Mouse (Mus musculus) small intestine, adult 2 months (tissue): ENCODE data around the gene Izumo1r. TPM values are rescaled to one million over a fixed set of nuclear protein-coding genes. Genes with fewer than 3 reads are reported as not detected.

Experiments
- H3K27ac ChIP-seq: fragments of 200-500 bp; 2 replicates; pipeline ENCODE4 v1.5.1; 2012; ENCODE audit warnings: low read depth, low read length, control low read depth, inconsistent platforms; ENCODE audit not compliant: insufficient read depth
- H3K27me3 ChIP-seq: fragments of 200-500 bp; 2 replicates; pipeline ENCODE4 v1.6.1; 2012; ENCODE audit warnings: mild to moderate bottlenecking, moderate library complexity, low read length, inconsistent platforms; ENCODE audit not compliant: control insufficient read depth, insufficient read depth
- H3K36me3 ChIP-seq: fragments of 200-500 bp; 2 replicates; pipeline ENCODE4 v1.6.1; 2012; ENCODE audit warnings: mild to moderate bottlenecking, low read length, control low read depth, inconsistent platforms; ENCODE audit not compliant: control insufficient read depth, insufficient read depth
- H3K4me1 ChIP-seq: fragments of 200-500 bp; 2 replicates; pipeline ENCODE4 v1.6.1; 2012; ENCODE audit warnings: low read length, inconsistent platforms, mixed read lengths; ENCODE audit not compliant: control insufficient read depth, insufficient read depth, insufficient read length
- H3K4me3 ChIP-seq: fragments of 200-500 bp; 2 replicates; pipeline ENCODE4 v1.5.1; 2012; ENCODE audit warnings: low read depth, mild to moderate bottlenecking, control low read depth, inconsistent platforms, low read length, moderate library complexity
- CTCF ChIP-seq: fragments of 200-500 bp; IDR thresholded peaks from 2 replicates; pipeline ENCODE4 v1.5.1; 2012; ENCODE audit warnings: low read depth, mild to moderate bottlenecking, control low read depth, inconsistent platforms, low read length, moderate library complexity, mixed read lengths; ENCODE audit not compliant: insufficient replicate concordance, insufficient read length; ENCODE audit errors: extremely low read depth
- POLR2A ChIP-seq: fragments of 200-500 bp; IDR thresholded peaks from 2 replicates; pipeline ENCODE4 v1.6.1; 2012; ENCODE audit warnings: low read depth, mild to moderate bottlenecking, control low read depth, inconsistent platforms, low read length, moderate library complexity
- WGBS: fragments of 180-500 bp; shearing (Covaris S2); methylation state at CpG from one replicate; pipeline ENCODE4 v1.1.7; 2018; 5-methylcytosine and 5-hydroxymethylcytosine counted together
- polyA plus RNA-seq: library from polyadenylated mRNA; depleted of rRNA; stranded (reverse); fragments of >200 nt; gene quantifications from 2 replicates; pipeline ENCODE4 v1.2.3, GENCODE M21; 2012

The Izumo1r gene
- polyA plus RNA-seq, 1 experiment, result 3.1 TPM

DNA sequence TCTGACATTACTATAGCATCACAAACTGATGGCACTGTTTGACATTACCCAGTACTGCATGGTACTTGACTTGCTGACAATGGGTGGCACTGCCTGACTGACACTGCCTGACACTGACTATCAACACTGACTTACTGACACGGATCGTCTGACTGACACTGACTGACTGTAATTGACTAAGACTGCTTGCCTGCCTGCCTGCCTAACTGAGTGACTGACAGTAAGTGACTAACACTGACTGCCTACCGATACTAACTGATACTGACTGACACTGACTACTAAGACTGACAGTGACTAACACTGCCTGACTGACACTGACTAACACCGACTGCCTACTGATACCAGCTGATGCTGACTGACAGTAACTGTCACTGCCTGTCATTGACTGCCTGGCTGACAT, 17.5 kb upstream of the Izumo1r start:
- TF ChIP-seq CTCF, result no peak
- TF ChIP-seq POLR2A, result no peak
- no peaks in the 10 kb centered on the region for H3K27me3 ChIP-seq
- H3K36me3 ChIP-seq, result no peaks in the 10 kb centered on the region
- H3K4me3 ChIP-seq, result no peak overlapping the region
- 76% methylated on average over 4 of the region's 4 CpGs for WGBS
- no peak overlapping the region for H3K27ac ChIP-seq
- H3K4me1 ChIP-seq, result no peaks in the 10 kb centered on the region

DNA sequence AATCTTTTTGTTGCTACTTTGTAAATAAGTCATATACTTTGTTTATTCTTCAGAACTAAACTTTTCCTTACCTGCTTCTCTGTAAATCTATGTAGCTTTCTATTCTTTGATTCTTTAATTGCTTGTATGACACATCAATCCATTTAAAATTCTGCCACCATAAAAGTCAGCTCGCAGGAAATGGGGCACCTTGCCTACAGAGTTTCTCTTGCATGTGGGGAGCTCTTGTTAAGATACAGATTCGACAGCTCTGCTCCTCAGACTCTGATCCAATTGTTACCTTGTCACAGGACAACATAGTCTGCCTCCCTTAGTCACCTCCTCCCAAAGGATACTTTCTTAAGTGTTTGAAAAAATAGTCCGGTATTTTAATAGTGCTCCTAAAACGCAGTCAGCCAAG, 16.9 kb upstream of the Izumo1r start:
- H3K27ac ChIP-seq, result no peak overlapping the region
- WGBS, result 78% methylated on average over 4 of the region's 4 CpGs
- H3K4me3 ChIP-seq, result no peak overlapping the region
- H3K4me1 ChIP-seq, result no peaks in the 10 kb centered on the region
- H3K27me3 ChIP-seq, result no peaks in the 10 kb centered on the region
- TF ChIP-seq POLR2A (no peak), CTCF (no peak)
- no peaks in the 10 kb centered on the region for H3K36me3 ChIP-seq

DNA sequence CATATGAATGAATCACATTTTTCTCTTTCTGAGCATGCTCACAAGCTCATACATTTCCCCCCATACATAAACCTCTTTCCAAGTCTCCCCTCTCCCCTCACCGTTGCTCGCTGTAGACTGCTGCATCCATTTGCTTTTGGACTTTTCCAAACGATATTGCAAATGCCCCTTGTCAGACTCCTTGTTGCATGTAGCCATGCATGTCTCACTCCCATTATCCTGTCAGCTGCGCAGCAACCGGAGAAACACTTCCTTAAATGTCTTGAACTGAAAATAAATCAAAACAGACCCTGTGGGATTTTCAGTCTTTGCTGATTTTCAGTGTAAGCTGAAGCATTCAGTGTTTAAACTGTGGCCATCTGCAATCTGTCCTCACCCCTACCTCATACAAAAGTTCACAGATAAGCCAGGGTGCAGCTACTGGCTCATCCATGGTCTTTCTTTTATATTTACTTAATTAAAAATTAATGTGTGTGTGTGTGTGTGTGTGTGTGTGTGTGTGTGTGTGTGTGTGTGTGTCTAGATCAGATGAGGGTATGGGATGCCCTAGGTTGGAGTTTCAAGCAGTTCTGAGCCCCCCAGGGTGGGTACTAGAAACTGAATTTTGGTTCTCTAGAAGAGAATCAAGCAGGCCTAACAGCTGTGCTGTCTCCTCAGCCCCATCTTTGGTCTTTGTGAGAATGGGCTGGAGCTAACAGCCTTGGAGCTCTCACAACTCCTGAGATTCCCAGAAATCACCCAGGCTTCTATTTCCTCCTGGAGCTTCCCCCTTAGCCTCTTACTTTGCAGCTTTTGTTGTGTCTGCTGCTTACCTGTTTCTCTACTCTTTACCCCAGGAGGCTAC, 15.3 kb upstream of the Izumo1r start:
- 75% methylated on average over 5 of the region's 5 CpGs for WGBS
- no peak for TF ChIP-seq POLR2A
- no peak for TF ChIP-seq CTCF
- Histone ChIP-seq H3K27ac (no peak overlapping the region), H3K36me3 (no peaks in the 10 kb centered on the region), H3K4me3 (no peak overlapping the region), H3K4me1 (no peaks in the 10 kb centered on the region), H3K27me3 (no peaks in the 10 kb centered on the region)

DNA sequence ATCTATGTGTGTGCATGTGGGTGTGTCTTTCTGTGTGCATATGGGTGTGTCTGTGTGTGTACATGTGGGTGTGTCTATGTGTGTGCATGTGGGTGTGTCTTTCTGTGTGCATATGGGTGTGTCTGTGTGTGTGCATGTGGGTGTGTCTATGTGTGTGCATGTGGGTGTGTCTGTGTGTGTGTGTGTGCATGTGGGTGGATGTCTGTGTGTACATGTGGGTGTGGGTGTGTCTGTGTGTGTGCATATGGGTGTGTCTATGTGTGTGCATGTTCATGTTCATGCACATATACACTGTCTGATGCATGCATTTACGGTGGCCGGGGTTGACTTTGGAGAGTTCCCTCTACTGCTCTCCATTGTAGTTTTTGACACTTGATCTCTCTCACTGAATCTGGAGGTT, 13.9 kb upstream of the Izumo1r start:
- Histone ChIP-seq H3K36me3 (no peaks in the 10 kb centered on the region), H3K27me3 (no peaks in the 10 kb centered on the region), H3K4me3 (no peak overlapping the region), H3K4me1 (no peaks in the 10 kb centered on the region), H3K27ac (no peak overlapping the region)
- WGBS, result 100% methylated on average over 2 of the region's 2 CpGs
- TF ChIP-seq CTCF (no peak), POLR2A (no peak)

GRCm38 (mm10) chr9:14912037-14912436, 8.3 kb upstream of the Izumo1r start:
- WGBS, result 72% methylated on average over 2 of the region's 2 CpGs

DNA sequence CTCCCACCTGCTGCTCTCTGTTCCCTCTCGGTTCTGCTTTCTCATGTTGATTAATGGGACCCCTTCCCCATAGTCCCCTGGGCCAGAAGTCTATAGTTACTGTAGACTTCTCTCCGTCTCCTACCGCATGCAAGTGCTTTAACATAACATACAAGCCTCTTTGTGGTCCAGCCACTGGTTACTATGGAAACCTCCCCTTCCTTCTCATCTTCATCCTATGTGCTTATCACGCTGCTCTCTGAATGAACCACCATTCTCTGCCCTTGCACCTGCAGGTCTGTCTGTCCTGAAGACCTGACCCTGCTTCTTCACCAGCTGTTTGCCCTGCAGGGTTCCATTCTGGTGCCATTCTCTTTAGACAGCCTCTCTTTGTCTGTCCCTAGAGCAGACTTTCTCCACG, 6.2 kb upstream of the Izumo1r start:
- 69% methylated on average over 5 of the region's 5 CpGs for WGBS
- no peaks in the 10 kb centered on the region for H3K36me3 ChIP-seq
- no peak overlapping the region for H3K27ac ChIP-seq
- no peaks in the 10 kb centered on the region for H3K4me1 ChIP-seq
- H3K4me3 ChIP-seq, result no peak overlapping the region
- no peak for TF ChIP-seq POLR2A
- no peak for TF ChIP-seq CTCF
- H3K27me3 ChIP-seq, result no peaks in the 10 kb centered on the region

More at GRCm38 (mm10) chr9:14912037-14912436, 8.3 kb upstream of the Izumo1r start:
- no peak overlapping the region for H3K4me3 ChIP-seq
- H3K36me3 ChIP-seq, result no peaks in the 10 kb centered on the region
- H3K4me1 ChIP-seq, result no peaks in the 10 kb centered on the region
- no peaks in the 10 kb centered on the region for H3K27me3 ChIP-seq
- H3K27ac ChIP-seq, result no peak overlapping the region
- no peak for TF ChIP-seq CTCF
- no peak for TF ChIP-seq POLR2A

- H3K27me3 ChIP-seq, result no peaks in the 10 kb centered on the region
- WGBS, result 61% methylated on average over 7 of the region's 7 CpGs
- no peaks in the 10 kb centered on the region for H3K36me3 ChIP-seq
- H3K4me1 ChIP-seq, result no peaks in the 10 kb centered on the region
- TF ChIP-seq POLR2A (no peak), CTCF (no peak)
- no peak overlapping the region for H3K27ac ChIP-seq
- H3K4me3 ChIP-seq, result no peak overlapping the region
Observed at GRCm38 (mm10) chr9:14907816-14908415, 4.2 kb upstream of the Izumo1r start.

DNA sequence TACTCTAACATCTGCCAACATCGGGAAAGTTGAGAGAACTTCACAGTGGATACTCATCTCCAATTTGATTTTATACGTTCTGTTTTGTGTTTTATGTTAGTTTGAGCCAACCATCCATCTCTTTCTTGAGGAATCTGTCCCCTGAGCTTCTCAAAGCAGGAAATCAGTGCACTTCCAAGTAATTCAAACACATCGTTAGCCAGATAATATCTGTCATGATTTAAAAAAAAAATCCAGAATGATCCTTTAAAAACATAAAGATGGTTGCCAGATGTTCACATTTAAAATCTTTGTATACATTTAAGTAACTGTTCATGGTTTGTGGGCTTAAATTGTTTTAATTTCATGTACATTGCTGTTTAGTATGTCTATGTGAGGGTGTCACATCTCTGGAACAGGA, 2.2 kb upstream of the Izumo1r start:
- Histone ChIP-seq H3K4me1 (no peaks in the 10 kb centered on the region), H3K36me3 (no peaks in the 10 kb centered on the region), H3K27me3 (no peaks in the 10 kb centered on the region), H3K27ac (no peak overlapping the region), H3K4me3 (no peak overlapping the region)
- WGBS, result 71% methylated on average over 3 of the region's 3 CpGs
- TF ChIP-seq POLR2A, result no peak
- no peak for TF ChIP-seq CTCF
